Mouse (Mus musculus): Measurements from ENCODE around the gene Mgat4d. TPM values are rescaled to one million over a fixed set of nuclear protein-coding genes. Genes with fewer than 3 reads are reported as not detected.

The Mgat4d gene
- polyA plus RNA-seq, 1 experiment: not detected

DNA sequence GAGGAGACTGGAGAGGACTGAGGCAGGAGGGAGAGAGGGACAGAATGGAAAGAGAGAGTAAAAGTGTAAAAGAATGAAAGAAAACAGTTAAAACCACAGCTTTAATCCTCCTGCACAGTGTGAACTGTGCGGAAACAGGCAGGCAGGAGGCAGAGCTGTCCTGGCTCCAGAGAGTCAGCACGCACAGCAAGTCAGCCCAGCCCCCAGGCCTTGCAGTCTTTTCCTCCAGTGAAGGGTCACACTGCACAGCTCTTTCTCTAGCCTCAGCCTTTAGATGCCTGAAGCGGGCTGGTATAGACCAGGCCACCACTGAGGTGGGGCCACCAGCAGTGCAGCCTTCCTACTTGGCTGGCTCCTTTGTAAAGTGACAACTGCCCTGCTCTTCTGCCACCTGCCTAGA is 27.7 kb upstream of the Mgat4d start:
- no peak overlapping the region for H3K27ac ChIP-seq (ENCODE audit: insufficient read depth, low read length)

DNA sequence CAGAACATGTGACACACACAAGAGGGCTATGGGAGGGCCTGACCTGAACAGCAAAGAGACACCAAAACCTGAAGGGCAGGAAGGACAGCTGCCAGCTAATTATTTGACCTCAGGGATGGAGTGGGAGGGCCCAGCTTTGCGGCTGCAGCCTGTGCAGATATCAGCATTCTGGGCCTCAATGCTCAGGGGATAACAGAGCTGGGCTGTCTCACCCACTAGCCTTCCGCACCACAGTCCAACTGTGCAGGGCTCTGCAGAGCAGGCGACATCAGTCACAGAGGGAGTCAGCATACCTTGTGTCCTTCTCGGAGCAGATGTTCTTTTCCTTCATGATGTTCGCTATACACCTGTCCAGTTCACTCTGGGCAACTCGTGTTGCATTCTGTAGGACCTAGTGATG is 25.9 kb upstream of the Mgat4d start:
- Histone ChIP-seq H3K4me3 (ENCODE audit: low read depth, low read length) (no peak overlapping the region), H3K4me1 (ENCODE audit: control insufficient read depth, insufficient read depth, low read length) (no peaks in the 10 kb centered on the region), H3K36me3 (ENCODE audit: control insufficient read depth, insufficient read depth, low read length, poor library complexity, severe bottlenecking) (no peaks in the 10 kb centered on the region), H3K9me3 (replicated peaks; ENCODE audit: control insufficient read depth, insufficient read depth, low read length, poor library complexity, severe bottlenecking) (no peaks in the 10 kb centered on the region), H3K9ac (ENCODE audit: low read depth, poor library complexity, severe bottlenecking) (no peak overlapping the region), H3K27me3 (ENCODE audit: control insufficient read depth, insufficient read depth, low read length, poor library complexity, severe bottlenecking) (no peaks in the 10 kb centered on the region), H3K27ac (ENCODE audit: insufficient read depth, low read length) (no peak overlapping the region)
- TF ChIP-seq CTCF (IDR thresholded peaks at IDR 0.05; ENCODE audit: low read depth, low read length) (no peak), EP300 (IDR thresholded peaks at IDR 0.05; ENCODE audit: insufficient read depth, low read depth, low read length) (no peak), POLR2A (IDR thresholded peaks at IDR 0.05; ENCODE audit: insufficient read depth, low read length) (no peak)

More for the DNA sequence above, 27.7 kb upstream of the Mgat4d start:
- no peaks in the 10 kb centered on the region for H3K27me3 ChIP-seq (ENCODE audit: control insufficient read depth, insufficient read depth, low read length, poor library complexity, severe bottlenecking)
- no peaks in the 10 kb centered on the region for H3K36me3 ChIP-seq (ENCODE audit: control insufficient read depth, insufficient read depth, low read length, poor library complexity, severe bottlenecking)
- no peak overlapping the region for H3K4me3 ChIP-seq (ENCODE audit: low read depth, low read length)
- no peak for TF ChIP-seq POLR2A (IDR thresholded peaks at IDR 0.05; ENCODE audit: insufficient read depth, low read length)
- no peak for TF ChIP-seq EP300 (IDR thresholded peaks at IDR 0.05; ENCODE audit: insufficient read depth, low read depth, low read length)
- TF ChIP-seq CTCF (IDR thresholded peaks at IDR 0.05; ENCODE audit: low read depth, low read length): no peak
- H3K4me1 ChIP-seq (ENCODE audit: control insufficient read depth, insufficient read depth, low read length): no peaks in the 10 kb centered on the region
- H3K9me3 ChIP-seq (replicated peaks; ENCODE audit: control insufficient read depth, insufficient read depth, low read length, poor library complexity, severe bottlenecking): no peaks in the 10 kb centered on the region
- H3K9ac ChIP-seq (ENCODE audit: low read depth, poor library complexity, severe bottlenecking): no peak overlapping the region

DNA sequence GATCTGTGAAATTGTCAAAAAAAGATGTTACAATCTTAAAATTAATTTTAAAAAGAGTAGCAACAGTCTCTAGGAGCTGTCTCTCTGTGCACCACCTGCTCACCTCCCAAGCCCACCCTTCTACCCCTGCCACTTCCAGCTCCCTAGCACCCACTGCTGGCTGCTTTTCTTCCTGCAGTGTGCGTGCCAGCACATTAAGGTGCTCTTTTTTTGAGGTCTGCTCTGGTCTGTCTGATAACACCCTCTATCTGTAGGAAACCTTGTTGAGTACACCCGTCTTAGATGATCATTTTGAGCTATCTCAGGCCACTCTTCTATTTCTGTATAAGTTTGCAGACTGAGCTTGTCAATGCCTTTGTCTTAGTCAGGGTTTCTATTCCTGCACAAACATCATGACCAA is 25.2 kb upstream of the Mgat4d start:
- no peaks in the 10 kb centered on the region for H3K36me3 ChIP-seq (ENCODE audit: control insufficient read depth, insufficient read depth, low read length, poor library complexity, severe bottlenecking)

DNA sequence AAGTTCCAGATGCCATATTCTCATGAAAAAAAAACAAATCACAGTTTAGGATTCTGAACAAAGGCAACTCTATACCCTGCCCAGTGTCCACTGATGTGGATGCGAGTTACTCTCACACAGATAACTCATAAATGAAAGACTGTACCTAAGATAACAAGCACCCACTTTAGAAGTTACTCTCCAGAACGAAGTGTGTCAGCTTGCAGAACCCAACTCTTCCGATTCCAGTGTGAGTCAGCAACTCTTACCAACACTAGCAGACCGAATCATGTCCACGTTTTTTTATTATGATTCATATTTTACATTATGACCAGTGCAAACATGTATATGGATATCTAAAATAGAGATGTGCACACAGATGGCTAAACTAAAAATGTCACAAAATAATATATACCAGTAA is 20.4 kb upstream of the Mgat4d start:
- H3K27ac ChIP-seq (ENCODE audit: insufficient read depth, low read length): no peak overlapping the region
- no peaks in the 10 kb centered on the region; the same call in 1 of the 2 replicates for H3K27me3 ChIP-seq (ENCODE audit: control insufficient read depth, insufficient read depth, low read length, poor library complexity, severe bottlenecking)
- H3K4me1 ChIP-seq (ENCODE audit: control insufficient read depth, insufficient read depth, low read length): no peaks in the 10 kb centered on the region
- no peaks in the 10 kb centered on the region for H3K9me3 ChIP-seq (replicated peaks; ENCODE audit: control insufficient read depth, insufficient read depth, low read length, poor library complexity, severe bottlenecking)
- TF ChIP-seq EP300 (IDR thresholded peaks at IDR 0.05; ENCODE audit: insufficient read depth, low read depth, low read length): no peak
- no peak for TF ChIP-seq CTCF (IDR thresholded peaks at IDR 0.05; ENCODE audit: low read depth, low read length)
- TF ChIP-seq POLR2A (IDR thresholded peaks at IDR 0.05; ENCODE audit: insufficient read depth, low read length): no peak
- no peaks in the 10 kb centered on the region for H3K36me3 ChIP-seq (ENCODE audit: control insufficient read depth, insufficient read depth, low read length, poor library complexity, severe bottlenecking)
- no peak overlapping the region for H3K9ac ChIP-seq (ENCODE audit: low read depth, poor library complexity, severe bottlenecking)
- H3K4me3 ChIP-seq (ENCODE audit: low read depth, low read length): no peak overlapping the region

More for the DNA sequence above, 25.2 kb upstream of the Mgat4d start:
- Histone ChIP-seq H3K27ac (ENCODE audit: insufficient read depth, low read length) (no peak overlapping the region), H3K4me1 (ENCODE audit: control insufficient read depth, insufficient read depth, low read length) (no peaks in the 10 kb centered on the region), H3K9me3 (replicated peaks; ENCODE audit: control insufficient read depth, insufficient read depth, low read length, poor library complexity, severe bottlenecking) (no peaks in the 10 kb centered on the region), H3K27me3 (ENCODE audit: control insufficient read depth, insufficient read depth, low read length, poor library complexity, severe bottlenecking) (no peaks in the 10 kb centered on the region), H3K4me3 (ENCODE audit: low read depth, low read length) (no peak overlapping the region), H3K9ac (ENCODE audit: low read depth, poor library complexity, severe bottlenecking) (no peak overlapping the region)
- TF ChIP-seq CTCF (IDR thresholded peaks at IDR 0.05; ENCODE audit: low read depth, low read length) (peak; percentile 57), EP300 (IDR thresholded peaks at IDR 0.05; ENCODE audit: insufficient read depth, low read depth, low read length) (no peak)

DNA sequence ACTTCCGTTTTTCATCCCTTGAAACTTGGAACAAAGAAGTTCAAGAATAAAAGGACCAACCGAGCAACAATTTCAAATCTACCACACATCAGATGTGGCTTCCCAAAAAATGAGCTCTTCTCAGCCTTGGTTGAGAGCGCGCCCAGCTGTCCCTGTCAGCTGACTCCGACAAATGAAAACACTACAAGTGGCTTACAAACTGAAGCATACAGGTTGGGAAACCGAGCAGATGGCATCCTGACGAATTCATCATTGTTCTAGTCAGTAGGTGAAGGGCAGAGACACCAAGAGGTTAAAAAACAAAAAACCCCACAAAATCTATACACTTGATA is 16.7 kb upstream of the Mgat4d start:
- H3K9ac ChIP-seq (ENCODE audit: low read depth, poor library complexity, severe bottlenecking): peak overlapping the region; percentile 43; the same call in 1 of the 2 replicates
- H3K4me1 ChIP-seq (ENCODE audit: control insufficient read depth, insufficient read depth, low read length): no peaks in the 10 kb centered on the region
- H3K27me3 ChIP-seq (ENCODE audit: control insufficient read depth, insufficient read depth, low read length, poor library complexity, severe bottlenecking): no peaks in the 10 kb centered on the region; the same call in none of the 2 replicates
- H3K36me3 ChIP-seq (ENCODE audit: control insufficient read depth, insufficient read depth, low read length, poor library complexity, severe bottlenecking): no peaks in the 10 kb centered on the region
- no peak overlapping the region for H3K27ac ChIP-seq (ENCODE audit: insufficient read depth, low read length)
- TF ChIP-seq CTCF (IDR thresholded peaks at IDR 0.05; ENCODE audit: low read depth, low read length) (no peak), POLR2A (IDR thresholded peaks at IDR 0.05; ENCODE audit: insufficient read depth, low read length) (no peak), EP300 (IDR thresholded peaks at IDR 0.05; ENCODE audit: insufficient read depth, low read depth, low read length) (no peak)
- H3K4me3 ChIP-seq (ENCODE audit: low read depth, low read length): peak overlapping the region; percentile 80
- H3K9me3 ChIP-seq (replicated peaks; ENCODE audit: control insufficient read depth, insufficient read depth, low read length, poor library complexity, severe bottlenecking): no peaks in the 10 kb centered on the region

DNA sequence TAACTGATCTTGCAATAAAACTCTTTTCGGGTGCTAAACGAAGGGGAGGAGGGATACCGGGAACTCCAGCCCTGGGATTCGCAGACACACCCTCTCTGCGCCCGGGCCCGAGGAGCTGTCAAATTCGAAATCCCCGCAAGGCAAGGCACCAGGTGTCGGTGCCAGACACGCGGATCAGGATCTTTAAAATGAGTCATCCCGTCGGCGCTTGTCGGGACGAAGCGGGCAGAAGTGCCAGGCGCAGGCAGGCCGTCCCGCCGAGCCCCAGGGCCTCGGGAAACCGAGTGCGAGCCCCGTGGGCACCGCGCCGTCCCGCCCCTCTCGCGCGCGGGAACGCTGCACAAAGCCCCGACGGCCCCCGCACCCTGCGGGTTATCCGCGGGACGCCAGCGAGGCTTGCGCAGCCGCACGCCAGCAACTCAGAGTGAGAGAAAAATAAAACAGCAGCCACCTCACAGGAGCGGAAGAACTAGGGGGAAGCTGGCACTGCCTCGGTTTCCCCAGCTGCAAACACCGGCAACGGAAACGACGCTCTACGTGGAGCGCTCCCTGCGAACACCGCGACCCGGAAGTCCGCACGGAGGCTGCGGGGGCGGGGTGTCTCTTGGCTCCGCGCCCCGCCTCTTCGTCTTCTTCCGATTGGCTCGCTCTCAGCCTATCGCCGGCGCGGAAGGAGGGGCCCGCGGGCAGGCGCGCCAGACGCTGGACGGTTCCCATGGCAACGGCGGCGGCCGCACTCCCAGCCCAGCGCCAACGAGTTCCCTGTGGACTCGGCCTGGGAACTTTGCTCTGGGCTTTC is 16.2 kb upstream of the Mgat4d start, which contains the start of gene Elmod2:
Gene Elmod2, minus strand, starts transcription at position 588 of the 799 bp plus-strand sequence.
- H3K4me3 ChIP-seq (ENCODE audit: low read depth, low read length): peak within 1 kb of the TSS; percentile 80
- no peak within 1 kb of the TSS for H3K27ac ChIP-seq (ENCODE audit: insufficient read depth, low read length)
- H3K4me1 ChIP-seq (ENCODE audit: control insufficient read depth, insufficient read depth, low read length): no peaks in the 10 kb centered on the region
- TF ChIP-seq POLR2A (IDR thresholded peaks at IDR 0.05; ENCODE audit: insufficient read depth, low read length) (peak; percentile 34), CTCF (IDR thresholded peaks at IDR 0.05; ENCODE audit: low read depth, low read length) (no peak)
- peak within 1 kb of the TSS; percentile 43 for H3K9ac ChIP-seq (ENCODE audit: low read depth, poor library complexity, severe bottlenecking)
- H3K27me3 ChIP-seq (ENCODE audit: control insufficient read depth, insufficient read depth, low read length, poor library complexity, severe bottlenecking): no peaks in the 10 kb centered on the region; the same call in none of the 2 replicates
- H3K36me3 ChIP-seq (ENCODE audit: control insufficient read depth, insufficient read depth, low read length, poor library complexity, severe bottlenecking): no peaks in the 10 kb centered on the region
- no peaks in the 10 kb centered on the region for H3K9me3 ChIP-seq (replicated peaks; ENCODE audit: control insufficient read depth, insufficient read depth, low read length, poor library complexity, severe bottlenecking)

All from ES-Bruce4 (cell line).